Mouse (Mus musculus): ENCODE measurements at regions not wholly inside any gene's neighbourhood (a gene's known extent, or its start where the extent isn't known, plus 50 kb on each side); places are given as distances from the start of the nearest gene placed in this dataset.

DNA sequence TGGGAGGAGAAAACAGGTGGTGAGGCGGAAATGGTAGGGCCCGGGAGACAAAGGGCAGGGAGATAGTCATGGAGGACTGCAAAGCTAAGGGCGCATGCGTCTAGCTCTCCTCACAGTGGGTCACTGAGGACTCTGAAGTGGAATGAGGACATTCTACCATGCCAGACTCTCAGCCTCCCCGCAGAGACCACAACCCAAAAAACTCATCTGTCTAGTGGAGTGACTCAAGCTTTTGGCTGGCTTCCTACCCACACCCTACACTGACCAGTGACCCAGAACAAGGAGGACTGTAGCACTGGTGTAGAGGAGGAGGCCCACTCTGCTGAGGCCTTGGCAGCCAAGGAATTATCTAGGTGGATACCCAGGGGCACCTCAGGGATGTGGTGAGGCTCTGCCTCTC, 55.0 kb upstream of the Cdon start:
- ATAC-seq (ENCODE audit: low FRiP score): no peak

DNA sequence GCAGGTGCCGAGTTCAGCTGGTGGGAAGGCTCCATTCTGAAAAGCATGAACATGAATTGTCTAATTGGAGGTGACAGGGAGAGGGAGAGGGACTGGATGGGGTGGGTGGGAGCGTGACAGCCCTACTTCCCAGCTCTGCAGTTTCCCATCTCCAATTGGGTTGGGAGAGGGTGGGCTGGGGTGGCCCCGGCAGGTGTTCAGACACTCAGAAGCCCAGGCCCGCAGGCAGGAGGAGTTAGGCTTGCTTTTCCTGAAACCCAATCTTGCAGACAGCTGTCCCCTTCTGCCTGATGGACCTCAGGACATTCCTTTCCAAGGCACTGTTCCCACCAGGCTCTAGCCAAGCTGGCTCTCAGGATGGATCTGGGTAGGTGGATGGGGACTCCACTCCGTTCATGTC, 51.9 kb upstream of the Cdon start:
- Histone ChIP-seq H3K9ac (ENCODE audit: low read length) (no peak overlapping the region), H3K4me1 (ENCODE audit: control insufficient read depth, insufficient read depth, low read length) (peaks cover 20% of the 10 kb centered on the region), H3K4me2 (no peak overlapping the region), H3K9me3 (ENCODE audit: control insufficient read depth, low read length) (no peaks in the 10 kb centered on the region), H3K27ac (ENCODE audit: low read depth, low read length) (no peak overlapping the region), H3K27me3 (ENCODE audit: control insufficient read depth, insufficient read depth, low read length) (no peaks in the 10 kb centered on the region), H3K36me3 (ENCODE audit: control insufficient read depth, insufficient read depth, low read length) (no peaks in the 10 kb centered on the region), H3K4me3 (ENCODE audit: low read depth, low read length) (no peak overlapping the region)
- WGBS: 55% methylated on average over 5 of the region's 5 CpGs
- DNase-seq (ENCODE audit: low spot score, missing footprints) (no peak), ATAC-seq (ENCODE audit: low FRiP score) (peak; percentile 45)

More for the DNA sequence above, 55.0 kb upstream of the Cdon start:
- no peaks in the 10 kb centered on the region for H3K27me3 ChIP-seq (ENCODE audit: control insufficient read depth, insufficient read depth, low read length)
- no peaks in the 10 kb centered on the region for H3K9me3 ChIP-seq (ENCODE audit: control insufficient read depth, low read length)
- no peak overlapping the region for H3K4me2 ChIP-seq
- H3K4me3 ChIP-seq (ENCODE audit: low read depth, low read length): no peak overlapping the region
- peaks cover 15% of the 10 kb centered on the region for H3K4me1 ChIP-seq (ENCODE audit: control insufficient read depth, insufficient read depth, low read length)
- H3K9ac ChIP-seq (ENCODE audit: low read length): no peak overlapping the region
- no peak for DNase-seq (ENCODE audit: low spot score, missing footprints)
- H3K36me3 ChIP-seq (ENCODE audit: control insufficient read depth, insufficient read depth, low read length): no peaks in the 10 kb centered on the region
- H3K27ac ChIP-seq (ENCODE audit: low read depth, low read length): no peak overlapping the region
- WGBS: 90% methylated on average over 5 of the region's 5 CpGs

DNA sequence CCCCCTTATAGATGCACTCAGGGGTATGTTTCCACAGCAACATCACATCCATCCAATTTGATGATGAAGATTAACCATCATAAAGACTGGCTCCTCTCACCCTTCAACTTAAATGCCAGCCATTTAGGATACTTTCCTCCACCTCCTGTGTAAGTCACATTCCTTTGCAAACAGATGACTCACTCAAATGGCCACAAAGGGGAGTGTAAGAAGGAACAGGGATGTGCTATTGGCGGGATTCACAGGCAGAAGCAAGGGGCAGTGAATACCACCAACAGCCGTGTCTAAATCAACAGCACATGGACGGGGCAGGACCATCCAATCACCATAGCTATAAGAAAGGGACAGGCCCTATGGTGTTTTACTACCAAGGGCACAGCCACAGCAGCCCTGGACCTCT, 50.9 kb upstream of the Cdon start:
- H3K27ac ChIP-seq (ENCODE audit: low read depth, low read length): no peak overlapping the region
- H3K9me3 ChIP-seq (ENCODE audit: control insufficient read depth, low read length): no peaks in the 10 kb centered on the region
- WGBS: 64% methylated on average over 3 of the region's 3 CpGs
- peaks cover 20% of the 10 kb centered on the region for H3K4me1 ChIP-seq (ENCODE audit: control insufficient read depth, insufficient read depth, low read length)
- H3K9ac ChIP-seq (ENCODE audit: low read length): no peak overlapping the region
- H3K4me2 ChIP-seq: no peak overlapping the region
- DNase-seq (ENCODE audit: low spot score, missing footprints) (no peak), ATAC-seq (ENCODE audit: low FRiP score) (no peak)
- H3K4me3 ChIP-seq (ENCODE audit: low read depth, low read length): no peak overlapping the region
- H3K36me3 ChIP-seq (ENCODE audit: control insufficient read depth, insufficient read depth, low read length): no peaks in the 10 kb centered on the region
- no peaks in the 10 kb centered on the region for H3K27me3 ChIP-seq (ENCODE audit: control insufficient read depth, insufficient read depth, low read length)

DNA sequence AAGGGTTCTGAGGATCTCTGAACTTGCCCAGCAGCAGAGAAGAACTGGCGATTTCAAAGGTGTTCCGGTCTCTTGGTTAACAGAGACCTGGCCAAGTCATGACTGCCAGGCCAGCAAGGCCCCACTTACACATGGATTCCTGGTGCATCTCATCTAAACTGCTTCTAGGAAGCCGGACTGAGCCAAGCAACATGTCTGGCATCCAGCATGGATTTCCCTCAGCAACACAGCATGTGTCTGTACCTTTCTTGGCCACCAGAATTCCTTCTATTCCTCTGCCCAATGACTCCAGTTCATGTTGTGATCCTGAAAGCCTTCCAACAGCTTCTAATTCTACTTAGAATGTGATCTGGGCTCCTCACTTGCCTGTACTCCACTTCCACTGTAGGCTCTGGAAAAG, 50.0 kb upstream of the Cdon start:
- H3K9ac ChIP-seq (ENCODE audit: low read length): no peak overlapping the region
- H3K27ac ChIP-seq (ENCODE audit: low read depth, low read length): no peak overlapping the region
- DNase-seq (ENCODE audit: low spot score, missing footprints) (no peak), ATAC-seq (ENCODE audit: low FRiP score) (no peak)
- no peaks in the 10 kb centered on the region for H3K27me3 ChIP-seq (ENCODE audit: control insufficient read depth, insufficient read depth, low read length)
- no peaks in the 10 kb centered on the region for H3K36me3 ChIP-seq (ENCODE audit: control insufficient read depth, insufficient read depth, low read length)
- H3K4me1 ChIP-seq (ENCODE audit: control insufficient read depth, insufficient read depth, low read length): peaks cover 20% of the 10 kb centered on the region
- WGBS: 86% methylated on average over 3 of the region's 3 CpGs
- no peak overlapping the region for H3K4me2 ChIP-seq
- H3K4me3 ChIP-seq (ENCODE audit: low read depth, low read length): no peak overlapping the region
- H3K9me3 ChIP-seq (ENCODE audit: control insufficient read depth, low read length): no peaks in the 10 kb centered on the region
